30 mouse cellular contexts compared by ENCODE assay signal in the genomic region with DNA sequence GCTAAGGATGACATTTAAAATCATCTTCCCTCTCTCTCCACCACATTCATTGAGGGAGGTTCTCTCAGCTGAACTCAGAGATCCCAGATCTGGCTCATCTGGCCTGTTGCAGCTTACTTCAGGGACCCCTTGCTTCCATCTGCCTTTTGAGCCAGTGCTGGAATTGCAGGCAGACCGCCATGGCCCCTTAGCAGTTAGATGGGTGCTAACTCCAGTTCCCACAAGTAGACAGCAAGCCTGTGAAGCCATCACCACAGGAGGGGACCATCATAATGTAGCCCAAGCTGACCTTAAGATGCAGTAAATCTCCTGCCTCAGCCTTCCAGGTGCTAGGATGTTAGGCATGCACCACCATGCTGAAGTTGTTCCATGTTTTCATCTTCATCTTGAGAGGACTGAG.
"Had no signal": no experiment of that assay in that cellular context is flagged by ENCODE, and none has a peak within 500 bp of the region (broad histone marks: within the 10 kb centered on the region; RNA-seq: fewer than 3 reads in every experiment).

No protein-coding gene starts in this region.

- H3K4me1 ChIP-seq: limb, embryonic 12.5 days; limb, embryonic 13.5 days; limb, embryonic 15.5 days; liver, embryonic 12.5 days; liver, embryonic 13.5 days; liver, embryonic 15.5 days; lung, embryonic 15.5 days; megakaryocyte, embryonic 14.5 days; midbrain, embryonic 12.5 days; midbrain, embryonic 13.5 days; midbrain, embryonic 15.5 days; neural tube, embryonic 12.5 days had no signal

- H3K4me3 ChIP-seq: limb, embryonic 10.5 days; limb, embryonic 12.5 days; limb, embryonic 13.5 days; limb, embryonic 15.5 days; liver, embryonic 12.5 days; liver, embryonic 13.5 days; liver, embryonic 15.5 days; lung, embryonic 15.5 days; megakaryocyte, embryonic 14.5 days; midbrain, embryonic 12.5 days; midbrain, embryonic 13.5 days; midbrain, embryonic 15.5 days; myocyte; neural tube, embryonic 12.5 days had no signal

- H3K27me3 ChIP-seq: limb, embryonic 12.5 days; limb, embryonic 13.5 days; limb, embryonic 15.5 days; liver, embryonic 12.5 days; liver, embryonic 13.5 days; liver, embryonic 15.5 days; lung, embryonic 15.5 days; megakaryocyte, embryonic 14.5 days; midbrain, embryonic 12.5 days; midbrain, embryonic 13.5 days; midbrain, embryonic 15.5 days; neural tube, embryonic 12.5 days had no signal

- H3K27ac ChIP-seq: limb, embryonic 10.5 days; limb, embryonic 12.5 days; limb, embryonic 13.5 days; limb, embryonic 15.5 days; liver, embryonic 12.5 days; liver, embryonic 13.5 days; liver, embryonic 14.5 days; liver, embryonic 15.5 days; lung, embryonic 15.5 days; macrophage; midbrain, embryonic 12.5 days; midbrain, embryonic 13.5 days; midbrain, embryonic 15.5 days; neural tube, embryonic 12.5 days had no signal

- DNase-seq: left cerebral cortex, postnatal 4 days; liver; liver, embryonic 13.5 days; liver, postnatal 0 days; lung, adult 18-20 months; lung, adult 2 months; lung, embryonic 14.5 days; lung, postnatal 10 days; lung, postnatal 14 days; lung, postnatal 36 days; lung, postnatal 4 days had no signal

- H3K9ac ChIP-seq: limb, embryonic 12.5 days; limb, embryonic 13.5 days; limb, embryonic 15.5 days; liver, embryonic 12.5 days; liver, embryonic 13.5 days; liver, embryonic 14.5 days; liver, embryonic 15.5 days; liver, postnatal 0 days; lung, embryonic 14.5 days; lung, embryonic 15.5 days; midbrain, embryonic 12.5 days; midbrain, embryonic 13.5 days; midbrain, embryonic 15.5 days; neural tube, embryonic 12.5 days had no signal

- H3K4me2 ChIP-seq: limb, embryonic 12.5 days; limb, embryonic 13.5 days; limb, embryonic 15.5 days; liver, embryonic 11.5 days; liver, embryonic 12.5 days; liver, embryonic 13.5 days; liver, embryonic 15.5 days; lung, embryonic 14.5 days; lung, embryonic 15.5 days; midbrain, embryonic 11.5 days; midbrain, embryonic 12.5 days; midbrain, embryonic 13.5 days; midbrain, embryonic 15.5 days; neural tube, embryonic 12.5 days had no signal

- H3K36me3 ChIP-seq: limb, embryonic 10.5 days; limb, embryonic 12.5 days; limb, embryonic 13.5 days; limb, embryonic 15.5 days; liver, embryonic 12.5 days; liver, embryonic 13.5 days; liver, embryonic 15.5 days; lung, embryonic 15.5 days; midbrain, embryonic 12.5 days; midbrain, embryonic 13.5 days; midbrain, embryonic 15.5 days; neural tube, embryonic 12.5 days had no signal

- ATAC-seq: liver, embryonic 12.5 days; liver, postnatal 0 days; lung, postnatal 0 days; midbrain, embryonic 13.5 days; midbrain, embryonic 15.5 days; midbrain, embryonic 16.5 days had no signal

- H3K9me3 ChIP-seq: limb, embryonic 10.5 days; limb, embryonic 12.5 days; limb, embryonic 13.5 days; limb, embryonic 15.5 days; lung, embryonic 15.5 days; midbrain, embryonic 12.5 days; midbrain, embryonic 13.5 days; midbrain, embryonic 15.5 days; neural tube, embryonic 12.5 days had no signal
